Comparison of ENCODE assay signal across 21 mouse cellular contexts in genomic region chr9:71768119-71768518, GRCm38 (mm10). TPM values are rescaled to one million over a fixed set of nuclear protein-coding genes. Genes with fewer than 3 reads are reported as not detected.
DNase-seq lines count a peak whose midpoint lies in the region; ATAC-seq and TF ChIP-seq lines count a peak whose summit lies in the region.
"Had no signal": no experiment of that assay in that cellular context is flagged by ENCODE, and none has a peak within 500 bp of the region (broad histone marks: within the 10 kb centered on the region; RNA-seq: fewer than 3 reads in every experiment).

No protein-coding gene starts in this region.

- 0 out of 2 replicates have a peak, but pooled peaks cover 2% of the 10 kb centered on the region for H3K9me3 ChIP-seq in heart, embryonic 16.5 days (replicated peaks; ENCODE audit: control insufficient read depth, low read length)
- no peaks in the 10 kb centered on the region for H3K9me3 ChIP-seq in kidney, postnatal 0 days (replicated peaks; ENCODE audit: low read length)
- H3K9me3 ChIP-seq: hindbrain, embryonic 15.5 days; limb, embryonic 12.5 days; liver, embryonic 13.5 days; lung, embryonic 15.5 days; midbrain, embryonic 13.5 days; neural tube, embryonic 15.5 days had no signal

- 88% methylated on average over 1 of the region's 1 CpGs for whole genome bisulfite sequencing in heart, embryonic 16.5 days
- 87% methylated on average over 1 of the region's 1 CpGs for WGBS in kidney, postnatal 0 days

- intact Hi-C loops in heart, postnatal 14 days (cut with DNase I): loop anchor here (5.0 kb wide), 1 partner anchor 46 kb away; no protein-coding TSS in a partner anchor

- H3K27ac ChIP-seq in heart, embryonic 16.5 days (ENCODE audit: low read length): no peak overlapping the region
- H3K27ac ChIP-seq in kidney, postnatal 0 days: 0 out of 2 replicates have a peak overlapping the region, but pooled peaks have one; percentile 6
- H3K27ac ChIP-seq: hindbrain, embryonic 15.5 days; limb, embryonic 12.5 days; liver, embryonic 13.5 days; lung, embryonic 15.5 days; midbrain, embryonic 13.5 days; neural tube, embryonic 15.5 days; stomach, postnatal 0 days had no signal

- H3K9ac ChIP-seq in heart, embryonic 16.5 days (ENCODE audit: low read length): no peak overlapping the region
- H3K9ac ChIP-seq in kidney, postnatal 0 days (ENCODE audit: low read depth, low read length): no peak overlapping the region
- H3K9ac ChIP-seq: hindbrain, embryonic 15.5 days; limb, embryonic 12.5 days; liver, embryonic 13.5 days; lung, embryonic 15.5 days; midbrain, embryonic 13.5 days; neural tube, embryonic 15.5 days had no signal

- peak overlapping the region; percentile 6; the same call in 1 of the 2 replicates for H3K4me3 ChIP-seq in heart, embryonic 16.5 days (ENCODE audit: low read length)
- H3K4me3 ChIP-seq in kidney, postnatal 0 days (replicated peaks; ENCODE audit: low read depth, low read length): no peak overlapping the region
- H3K4me3 ChIP-seq: hindbrain, embryonic 15.5 days; limb, embryonic 12.5 days; liver, embryonic 13.5 days; lung, embryonic 15.5 days; midbrain, embryonic 13.5 days; neural tube, embryonic 15.5 days had no signal

- no peak for TF ChIP-seq CTCF in kidney, postnatal 0 days (IDR thresholded peaks at IDR 0.05; ENCODE audit: low read depth)

- peaks cover 2% of the 10 kb centered on the region; the same call in 1 of the 2 replicates for H3K36me3 ChIP-seq in heart, embryonic 16.5 days (ENCODE audit: control insufficient read depth, insufficient read depth)
- H3K36me3 ChIP-seq in kidney, postnatal 0 days (ENCODE audit: insufficient read depth, low read length): no peaks in the 10 kb centered on the region
- H3K36me3 ChIP-seq: hindbrain, embryonic 15.5 days; limb, embryonic 12.5 days; liver, embryonic 13.5 days; lung, embryonic 15.5 days; midbrain, embryonic 13.5 days; neural tube, embryonic 15.5 days had no signal

- ATAC-seq in heart, embryonic 16.5 days (replicated peaks; ENCODE audit: extremely low read depth, insufficient read depth, low FRiP score): no peak
- ATAC-seq in kidney, postnatal 0 days (replicated peaks; ENCODE audit: low FRiP score, low read depth): no peak
- ATAC-seq in granulocyte monocyte progenitor cell, adult 5-6 weeks (replicated peaks; ENCODE audit: poor library complexity, severe bottlenecking): no peak
- ATAC-seq: activated CD4-positive, CD25-positive, alpha-beta regulatory T cell, adult 4 months; intestine, embryonic 16.5 days; midbrain, embryonic 13.5 days; Patski had no signal

- H3K27me3 ChIP-seq in heart, embryonic 16.5 days (ENCODE audit: control insufficient read depth, insufficient read depth, low read length): no peaks in the 10 kb centered on the region
- no peaks in the 10 kb centered on the region for H3K27me3 ChIP-seq in kidney, postnatal 0 days (ENCODE audit: insufficient read depth, low read length)
- H3K27me3 ChIP-seq: lung, embryonic 15.5 days; Patski had no signal

- peak overlapping the region; percentile 83; the same call in 1 of the 2 replicates for H3K4me2 ChIP-seq in heart, embryonic 16.5 days (ENCODE audit: low read depth, low read length)
- H3K4me2 ChIP-seq in kidney, postnatal 0 days (ENCODE audit: low read length): no peak overlapping the region
- H3K4me2 ChIP-seq: hindbrain, embryonic 15.5 days; limb, embryonic 12.5 days; liver, embryonic 13.5 days; lung, embryonic 15.5 days; midbrain, embryonic 13.5 days; neural tube, embryonic 15.5 days had no signal

- peaks cover 28% of the 10 kb centered on the region for H3K4me1 ChIP-seq in heart, embryonic 16.5 days (ENCODE audit: control insufficient read depth, insufficient read depth, low read length)
- H3K4me1 ChIP-seq in kidney, postnatal 0 days (replicated peaks; ENCODE audit: insufficient read depth, low read length): peaks cover 39% of the 10 kb centered on the region

- peak; percentile 46 for DNase-seq in cerebellum, adult 9-11 months
- DNase-seq in cerebellum, adult 9-10 months: no peak
- no peak for DNase-seq in heart, postnatal 14 days
- peak; percentile 64 for DNase-seq in 3134 (ENCODE audit: extremely low read depth, insufficient read length, low spot score)
- DNase-seq in kidney, postnatal 0 days (ENCODE audit: low spot score): no peak
- DNase-seq: adrenal gland, postnatal 36 days; layer of hippocampus, adult 9-11 months; liver, embryonic 13.5 days; right cerebral cortex, postnatal 25 days; thymus, postnatal 4 days had no signal

RNA-seq across cellular contexts. Expression of gene Cgnl1, which starts 3.3 kb away (rescaled TPM):
- 25.3 and 29.6 TPM in 2 replicates for polyA plus RNA-seq in heart, embryonic 16.5 days (2015; fragmentation: Nextera tagmentation; extraction: Ambion mirVana)
- total RNA-seq in heart, postnatal 14 days (2021): 10 to 100 TPM; 29.6 to 35.1 TPM
- polyA plus RNA-seq in kidney, postnatal 0 days (2015; fragmentation: Nextera tagmentation; extraction: Ambion mirVana): 33.8 and 37.9 TPM in 2 replicates
- 0.09 TPM in 1 of 2 replicates, not detected in the other for total RNA-seq in granulocyte monocyte progenitor cell, adult 5-6 weeks (2014; fragmentation: Nextera tagmentation)
- 2.4 TPM in 1 of 2 replicates, not detected in the other for total RNA-seq in granulocyte monocyte progenitor cell, adult 5-6 weeks (2017)
- polyA plus RNA-seq: activated CD4-positive, CD25-positive, alpha-beta regulatory T cell, adult 4 months had no signal

Comparison
In these comparisons a context has a peak if more than half of its experiments do, and no peak if none do; other contexts are left out.
1. DNase-seq: peak in cerebellum, adult 9-11 months (single experiment) and 3134 (single experiment); none in cerebellum, adult 9-10 months (single experiment), heart, postnatal 14 days (0 of 2) and kidney, postnatal 0 days (single experiment).
2. RNA of gene Cgnl1, which starts 3.3 kb away (total RNA-seq): 29.6 to 35.1 TPM in heart, postnatal 14 days; 0.09 to 2.4 TPM in granulocyte monocyte progenitor cell, adult 5-6 weeks; every median in the first group is over 4 times any median in the second.